Mouse (Mus musculus): ENCODE data around the gene Fbln5. TPM values are rescaled to one million over a fixed set of nuclear protein-coding genes. Genes with fewer than 3 reads are reported as not detected.

Gene Fbln5
- polyA plus RNA-seq, 1 experiment from 2014 or later, result 5.6 TPM

DNA sequence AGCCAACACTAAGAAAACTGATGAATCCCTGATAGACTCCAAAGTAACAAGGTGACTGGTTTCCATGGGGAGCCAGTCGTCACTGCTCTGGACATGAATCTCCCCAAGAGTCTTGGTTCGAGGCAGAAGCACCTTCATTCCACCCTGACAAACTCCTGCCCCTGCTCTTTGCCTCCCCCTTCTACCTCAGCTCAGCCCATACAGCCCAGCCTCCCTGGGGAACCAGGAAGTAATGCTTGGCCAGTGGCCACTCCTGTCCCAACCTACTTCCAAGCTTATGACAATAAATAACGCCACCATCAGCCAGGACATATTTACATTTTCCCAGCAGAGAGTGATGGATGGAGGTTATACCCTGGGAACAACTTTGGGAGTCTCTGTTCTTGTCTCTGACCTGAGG is 45.9 kb downstream of the Fbln5 start:
- ATAC-seq (ENCODE audit: low FRiP score), result no peak
- WGBS, result 57% methylated on average over 3 of the region's 3 CpGs
- Histone ChIP-seq H3K9ac (no peak overlapping the region), H3K4me3 (no peak overlapping the region), H3K36me3 (no peaks in the 10 kb centered on the region), H3K27ac (no peak overlapping the region), H3K4me1 (replicated peaks) (no peaks in the 10 kb centered on the region), H3K9me3 (no peaks in the 10 kb centered on the region), H3K4me2 (no peak overlapping the region), H3K27me3 (no peaks in the 10 kb centered on the region)

DNA sequence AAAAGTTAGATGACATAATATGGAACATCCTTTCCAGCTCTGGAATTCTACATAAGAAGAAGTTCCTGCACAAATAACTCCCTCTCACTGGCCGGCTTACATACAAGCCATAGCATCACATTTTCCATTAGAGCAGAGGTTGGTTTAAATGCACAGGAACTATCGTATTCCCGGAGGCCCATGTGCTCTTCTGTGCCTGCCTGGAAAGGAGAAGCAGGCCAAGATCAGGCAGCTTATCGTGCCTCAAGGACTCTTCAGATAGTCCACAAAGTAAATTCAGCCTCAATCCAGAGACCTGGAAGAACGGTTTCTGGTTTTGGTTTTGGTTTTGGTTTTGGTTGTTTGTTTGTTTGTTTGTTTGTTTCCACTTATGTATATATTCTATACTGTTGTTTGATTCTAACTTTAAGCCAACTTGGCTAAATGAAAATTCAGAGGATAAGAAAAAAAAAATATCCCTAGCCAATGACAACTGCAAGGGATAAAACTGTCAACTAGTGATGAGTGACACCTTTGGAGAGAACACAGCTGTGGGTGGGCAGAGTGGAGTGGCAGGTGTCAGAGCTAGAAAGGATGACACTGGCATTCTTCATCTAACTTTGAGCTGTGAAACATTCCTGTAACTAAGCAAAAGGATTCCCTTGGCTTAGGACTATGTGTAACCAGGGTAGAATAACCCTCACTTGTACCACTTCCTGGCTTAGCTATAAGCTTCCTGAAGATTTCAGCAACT is 48.4 kb downstream of the Fbln5 start:
- H3K27ac ChIP-seq, result no peak overlapping the region
- no peaks in the 10 kb centered on the region for H3K4me1 ChIP-seq (replicated peaks)
- no peak for ATAC-seq (ENCODE audit: low FRiP score)
- no peaks in the 10 kb centered on the region for H3K9me3 ChIP-seq
- 95% methylated on average over 5 of the region's 5 CpGs for WGBS
- no peak overlapping the region for H3K4me3 ChIP-seq
- no peak overlapping the region for H3K4me2 ChIP-seq
- H3K36me3 ChIP-seq, result no peaks in the 10 kb centered on the region
- no peak overlapping the region for H3K9ac ChIP-seq
- H3K27me3 ChIP-seq, result no peaks in the 10 kb centered on the region

DNA sequence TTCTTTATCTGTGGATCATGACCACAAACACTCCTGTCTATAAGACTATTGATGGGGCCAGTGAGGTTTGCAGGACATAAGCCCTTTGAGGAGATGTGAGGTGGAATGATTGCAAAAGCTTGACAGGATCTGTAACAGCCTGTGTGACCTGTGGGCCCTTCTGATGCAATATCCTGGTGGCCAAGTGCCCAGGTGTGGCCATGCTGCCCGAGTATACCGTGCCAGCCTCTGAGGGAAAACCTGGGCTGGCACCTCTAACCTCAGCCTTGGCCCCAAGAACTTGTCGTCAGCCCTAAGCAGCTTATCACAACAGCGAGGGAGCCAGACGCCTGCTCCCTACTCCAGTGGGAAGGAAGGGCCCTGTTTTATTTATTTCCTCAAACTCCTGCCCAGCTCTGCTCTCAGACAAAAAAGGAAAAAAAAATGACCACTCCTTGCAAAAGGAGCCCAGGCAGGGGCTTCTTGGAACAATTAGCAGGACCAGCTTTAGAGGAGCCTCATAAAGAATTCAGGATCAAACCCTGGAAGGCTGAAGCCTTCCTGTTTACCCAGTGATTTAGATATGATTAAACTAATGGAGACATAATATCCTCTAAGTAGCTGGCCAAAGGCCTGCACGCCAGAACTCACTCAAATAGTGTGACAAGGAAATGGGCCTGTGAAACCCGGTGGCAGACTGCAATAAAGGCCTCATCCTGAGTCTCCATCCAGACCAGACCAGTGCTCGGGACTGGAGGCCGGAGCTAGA is 51.4 kb downstream of the Fbln5 start:
- Histone ChIP-seq H3K27ac (0 out of 2 replicates have a peak overlapping the region, but pooled peaks have one; percentile 35), H3K4me1 (replicated peaks) (no peaks in the 10 kb centered on the region), H3K36me3 (no peaks in the 10 kb centered on the region), H3K4me2 (no peak overlapping the region), H3K9me3 (no peaks in the 10 kb centered on the region), H3K9ac (no peak overlapping the region), H3K4me3 (no peak overlapping the region), H3K27me3 (no peaks in the 10 kb centered on the region)
- WGBS, result 81% methylated on average over 9 of the region's 9 CpGs
- no peak for ATAC-seq (ENCODE audit: low FRiP score)

DNA sequence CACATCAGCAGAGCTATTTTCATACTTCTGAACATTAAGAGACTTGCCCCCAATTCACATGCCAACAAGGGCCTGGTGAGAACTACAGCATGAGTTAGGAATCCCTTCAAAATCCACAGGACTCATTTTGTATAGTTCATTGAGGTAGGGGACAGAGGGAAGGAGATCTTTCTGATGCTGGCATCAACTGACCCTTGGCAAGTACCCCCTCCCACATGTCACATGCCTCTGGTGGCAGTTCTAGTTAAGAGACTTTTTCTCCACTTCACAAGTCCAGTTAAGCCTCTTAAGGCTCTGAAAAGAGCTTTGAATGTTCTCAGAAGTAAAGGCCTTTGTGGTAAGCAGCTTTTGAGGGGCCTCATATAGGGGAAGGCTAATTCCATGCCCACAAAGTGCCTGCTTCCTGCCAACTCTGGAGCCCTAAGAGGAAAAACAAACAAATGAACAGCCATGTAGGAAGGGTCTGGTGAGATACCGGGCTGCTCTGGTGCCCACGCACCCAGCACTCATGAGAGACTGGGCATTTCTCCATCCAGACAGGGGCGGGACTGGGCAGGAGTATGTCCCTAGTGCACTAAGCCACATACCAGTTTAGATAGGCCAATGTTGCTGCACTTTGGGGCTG is 52.5 kb downstream of the Fbln5 start:
- 86% methylated on average over 3 of the region's 3 CpGs for WGBS

DNA sequence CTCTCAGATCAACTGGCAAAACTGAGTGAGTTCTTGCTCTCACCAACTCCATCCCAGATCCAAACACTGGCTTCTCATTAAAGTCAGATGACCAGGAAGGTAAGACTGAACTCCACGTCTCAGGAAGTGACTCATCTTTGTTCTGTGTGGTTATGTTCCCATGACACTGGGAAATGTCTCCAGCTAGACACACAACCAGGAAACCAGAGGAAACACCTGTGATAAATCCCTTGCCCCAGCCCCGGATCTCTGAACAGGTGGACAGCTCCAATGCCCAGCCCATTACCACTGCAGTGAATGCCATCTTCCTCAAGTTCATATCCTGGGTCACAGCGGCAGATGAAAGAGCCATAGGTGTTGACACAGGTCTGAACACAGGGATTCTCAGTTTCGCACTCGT is 54.0 kb downstream of the Fbln5 start:
- no peaks in the 10 kb centered on the region for H3K36me3 ChIP-seq
- 91% methylated on average over 5 of the region's 5 CpGs for WGBS
- no peak overlapping the region for H3K27ac ChIP-seq
- H3K27me3 ChIP-seq, result no peaks in the 10 kb centered on the region
- no peak for ATAC-seq (ENCODE audit: low FRiP score)
- H3K4me3 ChIP-seq, result no peak overlapping the region
- no peak overlapping the region for H3K9ac ChIP-seq
- no peaks in the 10 kb centered on the region for H3K4me1 ChIP-seq (replicated peaks)
- H3K9me3 ChIP-seq, result no peaks in the 10 kb centered on the region
- no peak overlapping the region for H3K4me2 ChIP-seq

More for the DNA sequence above, 52.5 kb downstream of the Fbln5 start:
- Histone ChIP-seq H3K36me3 (no peaks in the 10 kb centered on the region), H3K4me3 (no peak overlapping the region), H3K27ac (no peak overlapping the region), H3K27me3 (no peaks in the 10 kb centered on the region), H3K9me3 (no peaks in the 10 kb centered on the region), H3K4me1 (replicated peaks) (no peaks in the 10 kb centered on the region), H3K4me2 (no peak overlapping the region), H3K9ac (no peak overlapping the region)
- no peak for ATAC-seq (ENCODE audit: low FRiP score)

DNA sequence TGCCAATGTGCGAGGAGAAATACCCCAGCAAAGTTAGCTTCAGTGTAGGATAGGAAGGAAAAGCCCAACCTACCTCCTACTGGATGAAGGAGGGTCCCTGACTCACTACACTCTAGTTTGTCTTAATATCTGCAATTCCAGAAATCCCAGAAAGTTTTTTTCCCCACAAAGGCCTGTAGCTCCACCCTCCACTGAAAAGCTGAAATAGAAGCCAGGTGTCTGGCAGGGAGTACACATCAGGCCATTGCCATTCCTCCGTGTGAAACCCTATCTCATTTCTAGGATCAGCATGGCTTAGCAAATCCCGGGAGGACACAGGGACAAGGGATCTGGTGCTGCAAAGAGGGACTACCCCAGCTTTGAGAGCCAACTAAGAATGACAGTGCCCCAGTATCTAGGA is 55.8 kb downstream of the Fbln5 start:
- H3K4me1 ChIP-seq (replicated peaks), result no peaks in the 10 kb centered on the region
- no peak overlapping the region for H3K27ac ChIP-seq
- no peaks in the 10 kb centered on the region for H3K9me3 ChIP-seq
- ATAC-seq (ENCODE audit: low FRiP score), result no peak
- no peak overlapping the region for H3K4me3 ChIP-seq
- no peaks in the 10 kb centered on the region for H3K36me3 ChIP-seq
- no peaks in the 10 kb centered on the region for H3K27me3 ChIP-seq
- no peak overlapping the region for H3K4me2 ChIP-seq
- 80% methylated on average over 3 of the region's 3 CpGs for WGBS
- H3K9ac ChIP-seq, result no peak overlapping the region

DNA sequence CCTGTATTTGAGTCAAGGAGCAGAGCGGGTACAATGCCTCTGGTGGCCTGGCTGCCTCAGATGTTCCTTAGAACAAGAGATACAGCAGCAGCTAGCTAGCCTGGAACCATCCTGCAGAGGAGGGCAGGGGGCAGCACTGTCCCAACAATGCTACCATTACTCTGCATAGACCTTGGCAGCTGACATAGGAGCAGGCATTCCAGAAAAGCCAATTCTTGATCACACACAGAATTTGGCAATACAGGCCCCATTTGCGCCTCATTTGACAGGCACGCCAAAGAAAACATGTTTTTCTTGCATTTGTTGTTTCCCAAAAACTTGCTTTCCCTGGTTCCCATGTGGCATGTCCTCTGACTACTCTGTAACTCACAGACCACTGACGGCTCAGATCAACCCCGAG is 56.8 kb downstream of the Fbln5 start:
- Histone ChIP-seq H3K4me2 (no peak overlapping the region), H3K4me3 (no peak overlapping the region), H3K36me3 (no peaks in the 10 kb centered on the region), H3K27ac (no peak overlapping the region), H3K9me3 (no peaks in the 10 kb centered on the region), H3K27me3 (no peaks in the 10 kb centered on the region), H3K9ac (no peak overlapping the region), H3K4me1 (replicated peaks) (no peaks in the 10 kb centered on the region)
- WGBS, result 92% methylated on average over 5 of the region's 5 CpGs
- ATAC-seq (ENCODE audit: low FRiP score), result no peak

DNA sequence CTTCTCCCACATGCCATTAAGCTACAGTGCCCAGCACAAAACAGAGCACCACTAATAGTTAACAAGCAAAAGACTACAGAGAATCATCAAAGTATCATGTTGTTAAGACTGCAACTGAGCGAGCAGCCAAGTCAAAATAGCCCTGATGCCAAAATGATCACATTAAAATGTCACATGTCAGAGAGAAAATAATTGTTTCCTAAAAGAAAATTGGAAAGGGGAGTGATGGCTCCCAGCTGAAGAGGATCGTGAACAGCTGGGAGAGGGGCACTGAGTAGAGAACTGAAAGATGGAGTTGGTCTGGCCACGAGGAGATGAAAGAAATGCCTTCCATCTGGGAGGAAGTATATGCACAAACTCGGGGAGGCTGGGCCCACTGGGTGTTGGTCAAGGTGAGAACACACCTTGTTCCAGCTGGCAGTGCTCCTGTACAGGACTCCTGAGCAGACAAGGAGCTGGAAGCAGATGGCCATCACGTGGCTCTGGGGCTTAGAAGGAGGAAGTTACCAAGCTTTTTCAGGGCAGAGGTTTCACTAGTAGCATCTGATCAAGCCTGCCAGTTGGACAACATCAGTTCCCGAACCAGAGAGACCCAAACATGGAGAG is 59.3 kb downstream of the Fbln5 start:
- H3K4me2 ChIP-seq, result no peak overlapping the region
- H3K9ac ChIP-seq, result no peak overlapping the region
- H3K9me3 ChIP-seq, result no peaks in the 10 kb centered on the region
- no peaks in the 10 kb centered on the region for H3K36me3 ChIP-seq
- 71% methylated on average over 6 of the region's 6 CpGs for WGBS
- no peak overlapping the region for H3K27ac ChIP-seq
- H3K27me3 ChIP-seq, result no peaks in the 10 kb centered on the region
- no peak overlapping the region for H3K4me3 ChIP-seq
- no peak for ATAC-seq (ENCODE audit: low FRiP score)
- H3K4me1 ChIP-seq (replicated peaks), result no peaks in the 10 kb centered on the region

DNA sequence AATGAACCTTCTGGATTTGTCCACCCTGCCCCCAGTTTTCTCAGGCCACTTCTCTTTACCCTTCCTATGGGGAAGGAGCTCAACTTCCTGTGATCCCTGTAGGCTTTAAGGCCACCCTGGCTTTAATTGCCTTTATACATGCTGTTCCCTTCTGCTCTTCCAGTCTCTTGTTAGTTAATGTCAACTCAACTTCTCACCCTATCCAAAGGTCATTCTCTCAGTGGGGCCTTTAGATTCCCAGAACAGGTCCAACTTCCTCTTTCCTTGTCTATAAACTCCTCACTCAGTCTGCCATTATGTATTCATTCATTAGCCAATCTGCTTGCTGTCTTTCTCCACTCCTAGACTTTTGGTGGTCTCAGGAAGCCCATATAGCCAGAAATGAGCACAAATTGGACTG is 60.2 kb downstream of the Fbln5 start:
- Histone ChIP-seq H3K9ac (no peak overlapping the region), H3K4me3 (no peak overlapping the region), H3K27ac (no peak overlapping the region), H3K9me3 (no peaks in the 10 kb centered on the region), H3K27me3 (no peaks in the 10 kb centered on the region), H3K4me1 (replicated peaks) (no peaks in the 10 kb centered on the region), H3K4me2 (no peak overlapping the region), H3K36me3 (no peaks in the 10 kb centered on the region)
- ATAC-seq (ENCODE audit: low FRiP score), result no peak

DNA sequence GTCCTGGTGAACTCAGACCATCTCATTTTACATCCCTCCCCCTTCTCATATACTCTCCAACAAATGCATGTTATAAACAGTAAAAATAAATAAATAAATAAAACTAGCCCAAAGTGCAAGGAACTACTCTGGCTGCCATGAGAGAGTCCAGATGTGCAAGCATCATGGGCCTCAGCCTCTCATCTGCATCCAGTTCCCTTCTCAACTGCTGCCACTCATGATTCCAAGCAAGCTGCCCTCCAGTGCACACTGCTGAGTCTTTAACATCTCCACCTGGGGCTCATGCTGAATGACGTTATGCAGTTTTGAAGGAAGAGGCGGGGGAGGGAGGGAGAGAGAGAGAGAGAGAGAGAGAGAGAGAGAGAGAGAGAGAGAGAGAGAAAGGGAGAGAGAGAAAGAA is 76.5 kb downstream of the Fbln5 start:
- H3K9me3 ChIP-seq, result no peaks in the 10 kb centered on the region
- no peaks in the 10 kb centered on the region for H3K4me1 ChIP-seq (replicated peaks)
- no peak overlapping the region for H3K27ac ChIP-seq
- H3K27me3 ChIP-seq, result no peaks in the 10 kb centered on the region
- no peak overlapping the region for H3K9ac ChIP-seq
- H3K4me2 ChIP-seq, result no peak overlapping the region
- 61% methylated on average over 2 of the region's 2 CpGs for WGBS
- H3K4me3 ChIP-seq, result no peak overlapping the region
- no peak for ATAC-seq (ENCODE audit: low FRiP score)
- no peaks in the 10 kb centered on the region for H3K36me3 ChIP-seq

DNA sequence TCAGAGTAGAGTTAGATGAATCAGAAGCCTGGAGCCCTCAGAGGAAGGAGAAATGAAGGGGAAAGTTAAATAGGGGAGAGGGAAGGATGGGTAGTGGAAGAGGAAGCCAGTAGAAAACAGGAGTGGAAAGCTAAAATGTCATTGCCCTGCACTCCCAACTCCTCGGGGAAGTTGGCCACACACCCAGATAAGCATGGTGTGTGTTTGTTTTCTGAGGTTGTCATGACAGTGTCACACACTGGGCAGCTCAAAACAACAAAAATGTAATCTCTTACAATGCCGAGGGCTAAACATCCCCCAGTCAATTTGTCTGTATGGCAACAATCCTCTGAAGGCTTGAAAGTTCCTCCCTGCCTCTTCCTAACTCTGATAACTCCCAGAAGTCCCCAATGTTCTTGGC is 78.4 kb downstream of the Fbln5 start:
- H3K9ac ChIP-seq, result no peak overlapping the region
- H3K4me1 ChIP-seq (replicated peaks), result no peaks in the 10 kb centered on the region
- no peak overlapping the region for H3K27ac ChIP-seq
- 82% methylated on average over 2 of the region's 2 CpGs for WGBS
- H3K4me3 ChIP-seq, result no peak overlapping the region
- no peaks in the 10 kb centered on the region for H3K27me3 ChIP-seq
- H3K4me2 ChIP-seq, result no peak overlapping the region
- H3K36me3 ChIP-seq, result no peaks in the 10 kb centered on the region
- no peaks in the 10 kb centered on the region for H3K9me3 ChIP-seq
- no peak for ATAC-seq (ENCODE audit: low FRiP score)

DNA sequence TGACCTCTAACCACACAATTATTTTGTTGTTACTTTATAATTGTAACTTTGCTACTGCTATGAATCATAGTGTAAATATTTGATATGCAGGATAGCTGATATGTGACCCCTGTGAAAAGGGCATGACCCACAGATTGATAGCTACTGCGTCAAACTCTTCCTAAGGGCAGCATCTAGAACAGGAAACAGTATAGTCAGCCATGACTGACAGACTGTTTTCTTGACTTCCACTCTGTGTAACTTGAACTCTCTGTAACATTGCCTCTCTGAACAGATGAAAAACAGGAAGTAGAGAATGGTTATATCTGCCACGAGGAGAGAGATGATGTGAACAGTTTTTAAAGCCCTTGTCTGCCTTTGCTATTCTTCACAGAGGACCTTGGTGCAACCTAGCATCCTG is 78.8 kb downstream of the Fbln5 start:
- 68% methylated on average over 2 of the region's 2 CpGs for WGBS
- Histone ChIP-seq H3K27me3 (no peaks in the 10 kb centered on the region), H3K9ac (no peak overlapping the region), H3K9me3 (no peaks in the 10 kb centered on the region), H3K36me3 (no peaks in the 10 kb centered on the region), H3K4me1 (replicated peaks) (no peaks in the 10 kb centered on the region), H3K4me3 (no peak overlapping the region), H3K27ac (no peak overlapping the region), H3K4me2 (no peak overlapping the region)
- ATAC-seq (ENCODE audit: low FRiP score), result no peak

Measured in hindbrain, embryonic 13.5 days (tissue).